Mouse (Mus musculus) thymus, postnatal 25 days (tissue): ENCODE measurements around the gene Catsper2.
"Not testable (repeated sequence)": the region's sequence is repeated elsewhere in the genome, so short reads cannot be mapped to it uniquely, and the experiment has no call there.

Experiments
- DNase-seq: peaks from one replicate; pipeline ENCODE4 v3.0.0; 2022

Catsper2 gene

DNA sequence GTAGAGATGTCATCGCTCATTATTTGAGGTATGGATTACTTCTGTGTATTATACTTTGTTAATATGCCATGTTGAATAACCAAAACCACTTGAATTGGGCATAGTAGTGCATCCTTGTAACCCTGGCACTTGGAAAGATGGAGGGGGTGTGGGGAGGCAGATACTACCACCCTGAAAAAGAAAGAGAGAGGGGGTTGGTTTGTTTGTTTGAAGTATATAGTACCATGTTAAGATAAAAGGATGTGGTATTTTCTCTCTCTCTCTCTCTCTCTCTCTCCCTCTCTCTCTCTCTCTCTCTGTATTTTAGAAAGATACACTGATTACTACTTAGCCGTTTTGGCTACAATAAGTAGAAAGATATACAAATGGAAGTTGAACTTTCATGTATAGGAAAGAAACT lies 12.3 kb upstream of the Catsper2 start:
- no peak for DNase-seq

DNA sequence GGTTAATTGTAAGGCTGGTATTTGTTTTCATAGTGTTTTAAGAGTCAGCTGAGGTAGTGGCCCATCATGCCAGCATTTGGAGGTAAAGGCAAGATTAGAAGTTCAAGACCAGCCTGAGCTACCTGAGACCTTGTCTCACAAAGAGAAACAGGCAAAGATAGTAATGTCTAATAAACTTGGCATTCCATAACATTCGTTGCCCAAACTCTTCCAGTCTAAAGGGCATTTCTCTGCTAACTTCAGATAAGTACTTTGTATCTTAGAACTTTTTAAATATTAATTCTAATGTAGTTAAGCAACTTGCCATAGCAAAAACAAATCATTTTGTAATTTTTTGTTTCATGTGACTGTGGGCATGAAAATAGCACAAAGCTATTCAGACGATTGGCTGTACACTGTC lies 9.6 kb upstream of the Catsper2 start:
- DNase-seq, result no peak

DNA sequence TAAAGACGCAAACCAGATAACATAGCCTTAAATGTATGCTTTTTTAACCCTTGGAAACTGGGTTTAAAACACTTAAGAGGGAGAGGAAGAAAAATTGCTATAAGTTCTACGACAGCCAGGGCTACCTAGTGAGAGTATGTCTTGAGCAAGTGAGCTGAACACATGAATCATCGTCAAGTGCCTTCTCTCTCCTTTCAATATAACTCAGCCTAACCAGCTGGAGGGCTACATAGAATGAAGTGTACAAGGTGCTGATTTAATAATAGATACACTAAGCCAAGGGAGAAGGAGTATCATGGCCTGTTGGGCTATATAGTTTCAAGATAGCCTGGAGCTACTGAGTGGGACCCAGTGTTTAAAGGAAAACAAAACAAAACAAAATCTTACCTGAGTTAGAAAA lies 4.9 kb upstream of the Catsper2 start:
- DNase-seq, result no peak

DNA sequence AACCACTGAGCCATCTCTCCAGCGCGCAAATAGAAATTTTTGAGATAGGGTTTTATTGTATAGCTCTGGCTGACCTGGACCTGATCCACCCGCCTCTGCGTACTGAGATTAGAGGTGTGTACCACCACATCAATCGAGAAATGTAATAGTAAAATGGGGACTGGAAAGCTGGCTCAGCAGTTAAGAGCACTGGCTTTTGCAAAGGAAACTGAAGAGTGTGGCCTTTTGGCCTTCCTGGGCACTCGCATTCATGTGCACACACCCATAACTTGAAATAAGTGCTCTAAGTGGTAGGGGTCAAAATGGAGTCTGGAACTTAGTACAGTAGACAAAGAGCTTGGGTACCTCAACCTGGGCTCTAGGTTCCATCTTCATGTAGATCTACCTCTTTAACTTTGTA lies 2.8 kb upstream of the Catsper2 start:
- no peak for DNase-seq

DNA sequence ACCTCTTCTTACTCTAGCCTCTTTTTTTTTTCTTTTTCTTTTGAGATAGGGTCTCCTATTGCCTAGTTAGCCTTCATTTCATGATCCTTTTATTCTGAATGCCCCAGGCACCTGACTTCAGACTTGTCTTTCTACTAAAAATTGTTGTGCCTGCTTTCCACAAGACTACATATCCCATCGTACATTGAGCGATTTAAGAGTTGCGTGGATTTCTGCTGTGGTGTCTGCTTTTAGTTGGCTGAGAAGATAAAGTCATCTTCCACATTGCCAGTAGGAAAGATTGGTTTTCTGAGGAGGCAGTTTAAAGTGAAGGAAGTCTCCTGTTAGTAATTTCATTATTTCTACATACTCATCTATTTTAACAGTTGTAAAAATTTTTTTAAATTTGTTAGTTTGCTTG lies 2.0 kb upstream of the Catsper2 start:
- DNase-seq, result no peak

DNA sequence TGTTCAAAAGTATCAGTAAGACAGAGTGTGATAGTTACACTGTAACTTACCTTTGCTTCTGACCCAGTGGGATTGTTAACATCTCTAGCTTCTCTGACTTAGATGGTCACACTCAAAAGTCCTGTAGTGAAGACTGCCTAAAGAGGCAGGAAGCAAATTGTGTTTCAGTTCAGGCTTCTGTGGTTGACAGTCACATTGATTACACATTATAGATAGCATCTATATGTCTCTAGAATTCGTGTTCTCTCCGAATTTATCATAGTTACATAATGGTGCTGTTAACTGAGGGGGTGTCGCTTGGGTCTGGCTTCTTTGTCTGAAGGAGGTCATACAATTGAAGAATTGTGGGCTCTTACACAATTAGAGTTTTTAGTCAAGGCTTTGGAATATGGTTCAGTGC lies 1.5 kb upstream of the Catsper2 start:
- DNase-seq, result no peak

DNA sequence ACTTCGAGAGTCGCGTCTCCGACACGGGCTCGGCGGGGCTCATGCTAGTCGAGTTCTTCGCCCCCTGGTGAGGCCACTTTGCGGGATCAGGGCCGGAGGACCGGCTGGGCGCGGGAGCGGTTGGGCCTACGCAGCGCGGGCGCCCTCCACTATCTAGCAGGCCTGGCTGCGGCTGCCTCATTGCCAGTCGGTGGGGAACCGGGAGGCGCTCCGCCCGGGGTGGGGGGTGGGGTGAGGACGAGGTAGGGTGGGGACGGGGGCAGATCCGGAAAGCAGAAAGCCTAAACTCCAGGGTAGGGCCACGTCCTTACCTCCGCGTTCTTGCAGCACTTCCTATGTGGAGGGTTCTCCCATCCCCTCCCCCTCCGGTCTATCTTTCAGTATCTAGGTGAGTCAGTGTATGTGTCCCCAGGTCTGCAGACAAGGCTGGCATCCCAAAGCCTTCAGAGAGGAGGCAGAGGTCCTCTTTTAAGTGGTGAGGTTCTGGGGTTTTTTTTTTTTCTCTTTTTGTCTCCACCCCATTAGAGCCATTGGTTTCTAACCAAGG lies 620 bp upstream of the Catsper2 start:
- DNase-seq, result peak; percentile 59

DNA sequence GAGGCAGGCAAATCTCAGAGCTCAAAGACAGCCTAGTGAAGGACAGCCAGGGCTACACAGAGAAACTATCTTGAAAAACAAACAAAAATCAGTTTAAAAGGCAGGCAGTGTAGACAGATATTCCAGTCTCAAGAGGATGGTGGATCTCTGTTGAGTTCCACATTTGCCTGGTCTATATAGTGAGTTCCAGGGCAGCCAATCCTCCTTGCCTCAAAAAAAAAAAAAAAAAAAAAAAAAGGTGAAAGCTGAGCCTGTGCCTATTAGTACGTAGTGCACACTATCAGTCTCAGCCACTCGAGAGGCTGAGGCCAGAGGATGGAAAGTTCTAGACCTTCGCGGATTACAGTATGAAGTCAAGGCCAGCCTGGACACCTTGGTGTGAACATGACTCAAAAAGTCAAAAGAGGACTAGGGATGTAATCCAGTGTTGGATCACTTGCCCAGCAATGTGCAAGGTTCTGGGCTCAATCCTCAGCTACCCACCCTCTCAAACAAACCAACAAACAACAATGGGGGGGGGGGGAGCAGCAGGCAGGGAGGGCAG lies 677 bp downstream of the Catsper2 start:
- no peak for DNase-seq

DNA sequence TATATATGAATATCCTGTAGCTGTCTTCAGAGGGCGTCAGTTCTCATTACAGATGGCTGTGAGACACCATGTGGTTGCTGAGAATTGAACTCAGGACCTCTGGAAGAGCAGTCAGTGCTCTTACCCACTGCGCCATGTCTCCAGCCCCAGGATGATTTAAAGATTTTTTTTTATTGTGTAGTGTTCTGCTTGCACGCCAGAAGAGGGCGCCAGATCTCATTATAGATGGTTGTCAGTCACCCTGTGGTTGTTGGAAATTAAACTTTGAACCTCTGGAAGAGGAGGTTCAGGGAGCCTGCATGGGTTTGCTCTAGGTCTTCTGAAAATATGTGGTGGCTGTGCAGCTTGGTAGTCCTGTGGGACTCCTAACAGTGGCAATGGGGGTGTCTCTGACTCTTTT lies 5.4 kb downstream of the Catsper2 start:
- peak; percentile 69 for DNase-seq

DNA sequence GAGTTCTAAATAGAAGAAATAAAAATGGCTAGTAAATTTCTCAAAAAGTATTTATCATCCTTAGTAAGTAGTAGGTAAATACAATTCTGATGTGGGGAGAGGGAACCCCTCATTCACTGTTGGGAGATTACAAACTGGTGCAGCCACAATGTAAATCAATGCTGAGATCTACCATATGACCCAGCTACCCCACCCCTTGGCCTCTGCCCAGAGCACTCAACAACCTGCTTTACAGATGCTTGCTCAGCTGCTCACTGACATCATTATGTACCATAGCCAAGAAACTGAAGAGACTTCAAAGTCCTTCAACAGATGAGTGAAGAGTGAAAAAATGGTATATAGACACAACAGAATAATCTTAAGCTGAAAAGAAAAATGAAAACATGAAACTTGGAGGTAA lies 10.3 kb downstream of the Catsper2 start:
- DNase-seq, result no peak

DNA sequence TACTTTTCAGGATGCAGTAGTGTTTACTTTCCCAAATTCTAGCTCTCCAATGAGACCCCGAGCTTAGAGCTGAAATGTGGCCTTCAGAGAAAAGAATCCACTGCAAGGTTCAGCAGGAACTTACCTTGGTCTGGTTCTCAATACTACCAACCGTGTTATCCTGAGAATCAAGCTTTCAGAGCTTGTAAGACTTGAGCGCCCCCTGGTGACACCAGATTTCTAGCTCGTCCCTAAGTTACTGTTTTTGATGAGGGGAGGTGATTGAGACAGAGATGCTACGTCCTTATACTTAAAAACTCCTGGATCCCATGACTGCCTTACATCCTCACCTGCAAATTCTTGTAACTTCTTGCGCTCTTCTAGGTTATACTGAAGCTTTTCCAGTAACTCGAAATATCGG lies 17.0 kb downstream of the Catsper2 start:
- DNase-seq, result peak; percentile 78

DNA sequence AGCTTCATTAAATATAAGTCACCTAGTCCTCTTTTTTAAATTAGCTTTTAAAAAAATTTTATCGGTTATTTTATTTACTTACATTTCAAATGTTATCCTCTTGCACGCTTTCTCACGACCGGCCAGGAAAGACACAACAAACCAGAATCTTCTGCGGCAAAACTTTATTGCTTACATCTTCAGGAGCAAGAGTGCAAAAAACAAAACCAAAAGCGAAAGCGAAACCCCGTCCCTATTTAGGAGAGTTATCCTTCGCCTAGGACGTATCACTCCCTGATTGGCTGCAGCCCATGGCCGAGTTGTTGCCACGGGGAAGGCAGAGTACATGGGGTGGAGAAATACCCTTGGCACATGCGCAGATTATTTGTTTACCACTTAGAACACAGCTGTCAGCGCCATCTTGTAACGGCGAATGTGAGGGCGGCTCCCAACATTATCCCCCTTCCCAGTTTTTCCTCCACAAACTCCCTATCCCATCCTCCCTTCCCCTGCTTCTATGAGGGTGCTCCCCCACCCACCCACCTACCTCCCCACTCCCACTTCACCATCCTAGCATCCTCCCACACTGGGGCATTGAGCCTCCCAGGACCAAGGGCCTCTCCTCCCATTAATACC lies 26.5 kb downstream of the Catsper2 start, which contains the start of gene Strc:
TSS of gene Strc (minus strand) at position 208 of the 615 bp plus-strand sequence.
- DNase-seq, result not testable (repeated sequence)

DNA sequence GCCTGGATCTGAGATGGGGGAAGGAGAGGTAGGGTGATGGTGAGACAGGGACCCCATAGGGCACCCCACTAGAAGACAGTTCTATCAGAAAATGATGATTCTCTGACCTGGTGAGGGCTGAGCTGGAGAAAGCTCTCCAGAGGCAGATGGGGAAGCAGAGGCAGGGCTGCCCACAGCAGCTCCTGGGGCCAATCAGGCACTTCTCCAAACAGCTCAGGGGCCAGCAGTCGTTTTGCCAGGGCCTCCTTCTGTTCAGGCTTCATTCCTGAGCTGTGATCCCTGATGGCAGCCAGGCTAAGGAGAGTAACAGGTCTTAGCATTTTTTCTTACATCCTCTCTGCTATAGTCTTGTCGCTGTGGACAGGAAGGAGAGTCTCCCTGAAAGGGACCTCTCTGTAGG lies 38.8 kb downstream of the Catsper2 start:
- DNase-seq, result no peak

DNA sequence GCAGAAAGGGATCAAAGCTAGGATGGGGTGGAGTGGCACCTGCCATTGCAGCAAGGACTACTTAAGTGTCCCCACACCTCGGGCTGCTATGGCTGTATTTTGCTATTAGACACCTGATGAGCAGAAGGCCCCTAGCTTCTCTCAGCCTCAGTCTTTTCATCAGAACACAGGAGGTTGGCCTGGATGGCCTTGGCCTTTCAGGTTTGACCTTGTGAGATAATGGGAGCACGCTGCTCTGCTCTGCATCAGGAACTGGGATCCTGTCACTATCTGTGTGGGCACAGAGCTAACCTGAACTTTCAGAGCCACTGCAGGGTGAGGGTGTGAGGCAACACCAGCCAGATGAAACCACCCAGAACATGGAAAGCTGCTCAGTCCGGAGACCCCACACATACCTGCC lies 41.3 kb downstream of the Catsper2 start:
- DNase-seq, result no peak

DNA sequence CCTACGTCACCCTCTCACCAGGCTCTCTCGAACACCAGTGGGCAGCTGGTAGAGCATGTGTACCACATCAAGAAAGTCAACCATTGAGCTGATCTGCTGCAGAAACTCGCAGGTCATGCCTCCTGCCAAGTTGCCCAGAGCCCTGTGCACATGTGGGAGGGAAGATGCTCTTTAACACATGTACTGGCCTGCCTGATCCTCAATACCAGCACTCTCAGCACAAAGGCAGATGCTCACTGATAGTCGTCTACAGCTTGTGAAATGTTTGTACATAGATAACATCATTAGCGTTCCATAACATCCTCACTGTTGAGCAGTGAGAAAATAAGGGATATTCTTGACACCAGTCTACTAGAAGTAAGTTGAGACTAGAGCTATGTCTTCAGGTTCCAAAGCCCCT lies 42.7 kb downstream of the Catsper2 start:
- DNase-seq, result no peak

DNA sequence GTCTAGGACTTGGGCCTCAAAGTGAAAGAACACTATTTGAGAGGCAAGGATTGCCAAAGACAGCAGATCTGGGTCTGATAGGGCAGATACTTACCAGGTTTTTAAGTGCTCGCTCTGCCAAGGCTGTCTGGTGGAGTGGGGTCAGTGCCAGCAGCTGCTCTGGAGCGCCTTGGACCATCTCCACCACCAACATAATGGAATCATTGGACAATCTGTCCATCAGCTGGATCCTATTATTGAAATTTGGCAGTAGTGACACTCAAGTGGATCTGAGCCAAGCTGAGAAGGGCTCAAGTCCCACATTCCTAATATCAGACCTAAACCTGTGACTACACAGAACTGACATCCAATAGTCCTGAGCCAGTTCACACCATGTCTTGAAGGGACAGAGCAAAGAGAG lies 44.8 kb downstream of the Catsper2 start:
- no peak for DNase-seq

DNA sequence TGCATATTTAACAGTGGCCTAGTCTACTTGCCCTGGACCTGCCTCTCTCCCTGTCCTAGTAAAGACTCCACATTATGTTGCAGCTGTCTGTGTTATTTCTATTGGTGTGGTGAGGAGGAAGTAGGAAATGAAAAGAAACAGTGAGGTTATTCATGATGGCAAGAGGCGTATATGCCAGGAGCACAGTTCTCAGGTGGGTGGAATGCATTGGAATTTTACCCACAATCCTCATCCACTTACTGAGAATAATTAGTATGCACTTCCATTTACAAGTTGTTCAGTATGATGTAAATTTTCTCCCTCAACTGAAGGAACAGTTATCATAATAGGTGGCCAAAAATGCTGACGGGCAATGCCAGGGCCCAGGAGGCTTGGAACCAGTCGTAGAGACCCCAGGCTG lies 49.9 kb downstream of the Catsper2 start:
- DNase-seq, result no peak

DNA sequence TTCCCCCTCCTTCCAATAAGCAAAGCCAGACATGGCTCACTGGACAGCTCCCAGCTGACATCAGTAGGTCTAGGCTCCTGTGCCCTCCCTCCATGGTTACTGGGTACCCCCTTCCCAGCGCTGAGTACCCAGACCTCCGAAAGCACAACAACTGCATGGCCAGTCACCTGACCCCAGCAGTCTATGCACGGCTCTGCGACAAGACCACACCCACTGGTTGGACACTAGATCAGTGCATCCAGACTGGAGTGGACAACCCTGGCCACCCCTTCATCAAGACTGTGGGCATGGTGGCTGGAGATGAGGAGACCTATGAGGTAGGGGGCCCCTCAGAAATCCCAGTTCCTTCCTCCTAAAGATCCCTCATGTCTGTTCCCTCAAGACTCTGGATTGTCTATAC lies 54.1 kb downstream of the Catsper2 start:
- DNase-seq, result no peak

DNA sequence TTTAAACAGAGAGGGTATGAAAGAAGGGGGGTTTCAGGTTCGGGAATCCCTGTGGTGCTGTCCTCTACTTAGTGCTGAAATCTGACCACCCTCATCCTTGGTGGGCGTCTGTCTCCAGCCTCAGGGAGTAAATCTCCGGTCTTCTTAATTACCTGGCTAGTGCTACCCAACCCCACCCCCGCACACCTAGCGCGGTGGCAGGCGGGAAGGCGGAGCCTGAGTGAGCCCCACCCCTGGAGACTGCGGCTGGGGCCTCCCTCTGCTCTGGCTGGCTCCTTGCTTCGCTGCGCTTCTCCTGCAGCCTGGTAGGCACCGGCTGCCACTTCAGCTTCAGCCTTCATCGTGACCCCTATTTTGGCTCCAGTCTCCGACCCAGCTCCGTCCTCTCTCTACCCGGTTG lies 55.2 kb downstream of the Catsper2 start:
- DNase-seq, result peak; percentile 35

DNA sequence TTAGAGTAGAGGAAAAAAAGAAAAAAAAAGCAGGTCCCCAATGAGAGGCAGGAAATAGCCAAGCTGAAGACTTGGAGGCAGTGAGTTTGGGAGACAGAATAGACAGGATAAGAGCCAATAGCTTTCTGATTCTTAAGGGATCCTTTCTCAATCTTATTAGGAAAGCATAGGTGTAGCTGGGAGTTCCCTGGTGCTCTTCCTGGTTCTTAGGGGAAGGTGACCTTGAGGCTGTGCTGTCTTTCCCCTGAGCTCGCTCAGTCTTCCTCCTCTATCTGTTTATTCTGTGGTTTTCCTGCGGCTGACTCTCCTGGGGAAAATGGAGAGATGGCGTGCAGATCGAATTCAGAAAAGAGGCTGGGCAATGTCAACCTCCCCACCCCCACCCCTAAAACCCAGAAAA lies 55.6 kb downstream of the Catsper2 start:
- no peak for DNase-seq

DNA sequence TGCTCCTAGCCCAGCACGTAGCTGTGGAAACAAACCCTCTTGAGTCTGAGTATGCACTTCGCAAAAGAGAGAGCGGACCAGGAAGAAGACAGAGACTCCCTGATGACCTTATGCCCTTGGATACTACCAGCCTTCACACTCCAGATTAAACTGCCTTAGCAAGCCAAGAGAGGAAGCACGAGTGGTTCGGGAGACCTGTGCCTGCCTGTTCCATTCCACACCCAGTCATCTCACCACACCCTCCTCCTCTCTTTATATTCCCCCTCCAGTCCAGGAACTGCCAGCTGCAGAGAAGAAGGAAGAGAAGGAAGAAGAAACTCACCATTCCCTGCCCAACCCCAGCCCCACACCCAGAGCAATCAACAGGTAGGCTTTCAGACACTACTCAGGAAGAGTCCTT lies 56.1 kb downstream of the Catsper2 start, which contains the start of gene Ckmt1:
TSS of gene Ckmt1 (plus strand) at position 221 of the 400 bp plus-strand sequence.
- DNase-seq, result no peak

DNA sequence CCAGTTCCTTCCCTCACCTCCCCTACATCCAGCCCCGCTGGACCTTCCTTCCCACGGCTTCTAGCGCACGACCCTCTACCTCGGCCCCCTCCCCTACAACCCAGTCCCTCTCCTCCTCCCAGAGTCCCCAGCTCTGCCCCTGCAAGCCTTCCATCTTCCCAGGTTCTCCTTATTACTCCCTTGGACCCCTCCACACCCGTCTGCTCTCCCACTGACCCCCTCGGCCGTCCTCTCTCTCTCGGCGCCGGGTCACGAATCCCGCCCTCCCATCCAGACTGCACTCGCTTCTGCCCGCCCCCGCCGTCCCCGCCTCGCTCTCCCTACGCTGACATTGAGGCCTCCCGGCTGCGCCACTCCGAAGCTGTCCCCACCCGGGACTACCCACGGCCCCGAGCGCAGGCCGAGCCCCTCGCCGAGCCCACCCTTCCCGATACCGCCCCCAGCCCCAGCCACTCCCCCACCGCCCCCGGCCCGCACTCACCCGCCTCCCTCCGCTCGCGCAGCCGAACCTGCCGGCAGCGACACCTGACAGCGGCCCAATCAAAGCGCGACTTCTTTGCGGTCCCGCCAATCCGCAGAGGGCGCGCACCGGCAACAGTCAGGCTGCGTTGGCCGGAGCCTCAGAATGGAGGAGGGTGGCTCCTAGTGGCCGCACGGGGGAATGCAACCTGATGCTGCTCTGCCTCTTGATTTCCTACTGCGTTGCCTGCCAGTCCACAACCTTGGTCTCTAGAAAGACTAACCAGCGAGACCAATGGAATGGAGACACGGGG lies 58.6 kb downstream of the Catsper2 start, which contains the start of gene Ppip5k1:
TSS of gene Ppip5k1 (minus strand) at position 577 of the 773 bp plus-strand sequence.
- peak; percentile 96 for DNase-seq

DNA sequence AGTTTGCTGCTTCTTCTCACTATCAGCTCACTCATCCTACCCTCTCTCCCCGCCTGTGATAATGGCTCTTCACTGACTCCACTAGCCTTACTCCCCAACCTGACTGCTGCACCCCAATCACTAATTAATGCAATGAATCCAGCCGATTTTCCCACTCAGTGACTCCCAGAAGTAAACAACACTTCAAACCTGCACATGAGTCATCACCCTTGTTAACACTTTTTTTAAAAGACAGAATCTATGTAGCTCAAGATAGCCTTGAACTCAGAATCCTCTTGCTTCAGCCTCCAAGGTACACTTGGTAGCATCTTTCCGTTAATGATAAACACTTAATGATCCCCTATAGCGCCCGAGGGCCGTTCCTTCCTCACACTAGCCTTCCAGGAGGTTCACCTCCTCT lies 59.2 kb downstream of the Catsper2 start:
- DNase-seq, result no peak

DNA sequence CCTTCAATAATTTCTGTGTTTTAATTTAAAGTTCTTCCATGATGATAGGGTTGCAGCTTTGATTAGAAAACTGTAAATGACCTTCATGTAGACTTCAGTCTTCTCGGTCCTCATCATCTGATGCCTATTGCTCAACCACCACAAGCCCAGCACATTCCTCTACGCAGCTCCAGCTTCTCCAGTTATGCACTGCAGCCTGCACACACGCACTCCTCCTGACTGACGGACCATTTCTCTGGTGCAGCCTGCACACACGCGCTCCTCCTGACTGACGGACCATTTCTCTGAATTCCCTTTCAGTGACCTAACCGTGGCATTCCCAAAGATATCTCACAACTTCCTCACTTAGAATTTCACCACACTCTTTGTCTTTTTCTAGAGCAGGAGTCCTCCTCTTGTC lies 60.4 kb downstream of the Catsper2 start:
- DNase-seq, result no peak
